Mouse (Mus musculus) kidney, adult 2 months (tissue): Measurements from ENCODE around the gene Ube4b. TPM values are rescaled to one million over a fixed set of nuclear protein-coding genes. Genes with fewer than 3 reads are reported as not detected.
"Not testable (repeated sequence)": the region's sequence is repeated elsewhere in the genome, so short reads cannot be mapped to it uniquely, and the experiment has no call there.

Source experiments
- DNase-seq: peaks from one replicate; pipeline ENCODE4 v3.0.0; 2021
- H3K27ac ChIP-seq: fragments of 200-500 bp; 2 replicates; pipeline ENCODE4 v1.5.1; 2012; ENCODE audit warnings: low read depth, low read length, control low read depth, inconsistent platforms; ENCODE audit not compliant: insufficient read depth
- H3K27me3 ChIP-seq: fragments of 200-500 bp; replicated peaks from 2 replicates; pipeline ENCODE4 v1.6.1; 2012; ENCODE audit warnings: mild to moderate bottlenecking, moderate library complexity, low read length, inconsistent platforms; ENCODE audit not compliant: control insufficient read depth, insufficient read depth
- H3K36me3 ChIP-seq: fragments of 200-500 bp; 2 replicates; pipeline ENCODE4 v1.6.1; 2012; ENCODE audit warnings: mild to moderate bottlenecking, moderate library complexity, low read length, inconsistent platforms; ENCODE audit not compliant: control insufficient read depth, insufficient read depth
- H3K4me1 ChIP-seq: fragments of 200-500 bp; 2 replicates; pipeline ENCODE4 v1.6.1; 2011; ENCODE audit warnings: low read length; ENCODE audit not compliant: control insufficient read depth, insufficient read depth
- H3K4me3 ChIP-seq: fragments of 200-500 bp; 2 replicates; pipeline ENCODE4 v1.5.1; 2011; ENCODE audit warnings: mild to moderate bottlenecking, low read depth, low read length, control low read depth; ENCODE audit not compliant: insufficient read depth
- CTCF ChIP-seq: fragments of 200-500 bp; conservative IDR thresholded peaks from 2 replicates; pipeline ENCODE4 v1.5.1; 2011; ENCODE audit warnings: low read depth, mild to moderate bottlenecking, control low read depth, low read length, moderate library complexity, mixed read lengths; ENCODE audit not compliant: insufficient read depth, insufficient read length
- POLR2A ChIP-seq: fragments of 200-500 bp; IDR thresholded peaks from one replicate; pipeline ENCODE4 v1.6.1; 2011; ENCODE audit warnings: low read depth, low read length, control low read depth
- WGBS: fragments of 180-500 bp; shearing (Covaris S2); methylation state at CpG from one replicate; pipeline ENCODE4 v1.1.7; 2018; 5-methylcytosine and 5-hydroxymethylcytosine counted together
- polyA plus RNA-seq: library from polyadenylated mRNA; depleted of rRNA; stranded (reverse); fragments of >200 nt; gene quantifications from 2 replicates; pipeline ENCODE4 v1.2.3, GENCODE M21; 2012; rRNA removed

The Ube4b gene
- 49.5 and 56.5 TPM in 2 replicates for polyA plus RNA-seq

- DNase-seq = peak; percentile 98
- no peaks in the 10 kb centered on the region for H3K27me3 ChIP-seq
- peaks cover 13% of the 10 kb centered on the region for H3K4me1 ChIP-seq
- H3K27ac ChIP-seq = peak within 1 kb of the TSS; percentile 94
- H3K36me3 ChIP-seq = no peaks in the 10 kb centered on the region
- TF ChIP-seq POLR2A = no peak
- no peak for TF ChIP-seq CTCF
- 1% methylated on average over 43 of the region's 50 CpGs for WGBS
- H3K4me3 ChIP-seq = peak within 1 kb of the TSS; percentile 90
Observed at GRCm38 (mm10) chr4:149426325-149427199, at the start of gene Ube4b. Gene Ube4b (minus strand): TSS chr4:149426749.

- WGBS = 63% methylated on average over 7 of the region's 7 CpGs
- H3K4me1 ChIP-seq = no peaks in the 10 kb centered on the region
- H3K27me3 ChIP-seq = no peaks in the 10 kb centered on the region
- H3K36me3 ChIP-seq = no peaks in the 10 kb centered on the region
- no peak for DNase-seq
- no peak overlapping the region for H3K27ac ChIP-seq
- no peak overlapping the region for H3K4me3 ChIP-seq
- TF ChIP-seq POLR2A = no peak
Observed at GRCm38 (mm10) chr4:149475096-149475495, 48.5 kb upstream of the Ube4b start.

GRCm38 (mm10) chr4:149469557-149469956 lies 43.0 kb upstream of the Ube4b start:
- TF ChIP-seq POLR2A (no peak), CTCF (no peak)
- peaks cover 2% of the 10 kb centered on the region; the same call in 1 of the 2 replicates for H3K36me3 ChIP-seq
- DNase-seq = no peak
- no peak overlapping the region for H3K4me3 ChIP-seq
- no peaks in the 10 kb centered on the region for H3K27me3 ChIP-seq
- no peak overlapping the region for H3K27ac ChIP-seq
- 94% methylated on average over 3 of the region's 3 CpGs for WGBS
- H3K4me1 ChIP-seq = no peaks in the 10 kb centered on the region

- H3K4me1 ChIP-seq = no peaks in the 10 kb centered on the region
- TF ChIP-seq CTCF (no peak), POLR2A (no peak)
- 63% methylated on average over 6 of the region's 6 CpGs for WGBS
- H3K27me3 ChIP-seq = no peaks in the 10 kb centered on the region
- H3K27ac ChIP-seq = no peak overlapping the region
- H3K36me3 ChIP-seq = no peaks in the 10 kb centered on the region; the same call in 1 of the 2 replicates
- no peak overlapping the region for H3K4me3 ChIP-seq
- no peak for DNase-seq
Observed at GRCm38 (mm10) chr4:149463435-149463950, 36.9 kb upstream of the Ube4b start.

GRCm38 (mm10) chr4:149462305-149462971 lies 35.9 kb upstream of the Ube4b start:
- Histone ChIP-seq H3K4me1 (no peaks in the 10 kb centered on the region), H3K27ac (no peak overlapping the region), H3K4me3 (no peak overlapping the region), H3K27me3 (no peaks in the 10 kb centered on the region), H3K36me3 (no peaks in the 10 kb centered on the region)
- TF ChIP-seq POLR2A = no peak
- TF ChIP-seq CTCF = no peak
- no peak for DNase-seq
- 79% methylated on average over 6 of the region's 6 CpGs for WGBS

- Histone ChIP-seq H3K27me3 (no peaks in the 10 kb centered on the region), H3K36me3 (no peaks in the 10 kb centered on the region), H3K4me1 (no peaks in the 10 kb centered on the region), H3K4me3 (no peak overlapping the region), H3K27ac (no peak overlapping the region)
- TF ChIP-seq POLR2A (no peak), CTCF (no peak)
- peak; percentile 56 for DNase-seq
- 57% methylated on average over 7 of the region's 7 CpGs for WGBS
Observed at GRCm38 (mm10) chr4:149461579-149462304, 35.2 kb upstream of the Ube4b start.

- not testable (repeated sequence) for H3K27me3 ChIP-seq, H3K27ac ChIP-seq, DNase-seq, H3K4me3 ChIP-seq, H3K4me1 ChIP-seq, H3K36me3 ChIP-seq
- 0 out of 2 replicates have a peak, but pooled peaks have one; percentile 27 for TF ChIP-seq CTCF
- 95% methylated on average over 2 of the region's 2 CpGs for WGBS
Observed at GRCm38 (mm10) chr4:149460475-149460874, 33.9 kb upstream of the Ube4b start.
